Mouse (Mus musculus) myocyte (in vitro differentiated cells): ENCODE results near the gene Tceal9.

Experiments
- CEBPB ChIP-seq: IDR thresholded peaks from 2 replicates; pipeline ENCODE4 v1.6.1; 2011; ENCODE audit warnings: mild to moderate bottlenecking, moderate library complexity; ENCODE audit not compliant: poor library complexity, insufficient read depth, severe bottlenecking
- E2F4 ChIP-seq: IDR thresholded peaks from one replicate; pipeline ENCODE4 v1.6.1; 2011; ENCODE audit warnings: mild to moderate bottlenecking, control low read depth, moderate library complexity; ENCODE audit not compliant: insufficient read depth
- MYOD1 ChIP-seq, 3 experiments: IDR thresholded peaks; one replicate each; pipeline ENCODE4 v1.6.1; 2011; ENCODE audit warnings: control low read depth in 2 of 3, low read depth in 2 of 3, mild to moderate bottlenecking in 2 of 3, moderate library complexity in 1 of 3; ENCODE audit not compliant: insufficient read length in 2 of 3, control insufficient read depth in 1 of 3
- POLR2A ChIP-seq: IDR thresholded peaks from one replicate; pipeline ENCODE4 v1.6.1; 2011; ENCODE audit warnings: low read depth, mild to moderate bottlenecking, control low read depth, moderate library complexity; ENCODE audit not compliant: insufficient read length
- REST ChIP-seq: IDR thresholded peaks from one replicate; pipeline ENCODE4 v1.6.1; 2011; ENCODE audit warnings: mild to moderate bottlenecking, control low read depth, moderate library complexity; ENCODE audit not compliant: insufficient read depth, insufficient read length
- TCF12 ChIP-seq: IDR thresholded peaks from one replicate; pipeline ENCODE4 v1.6.1; 2011; ENCODE audit warnings: mild to moderate bottlenecking, control low read depth; ENCODE audit not compliant: poor library complexity, insufficient read depth, severe bottlenecking

GRCm38 (mm10) chrX:136195193-136195944, 49.5 kb upstream of the Tceal9 start:
- no peak for TF ChIP-seq MYOD1 (IDR thresholded peaks at IDR 0.05; ENCODE audit: control insufficient read depth in 1 of 3, insufficient read length in 2 of 3, low read depth in 2 of 3)
- no peak for TF ChIP-seq POLR2A
- no peak for TF ChIP-seq E2F4
- no peak for TF ChIP-seq REST
- TF ChIP-seq CEBPB, result no peak
- TF ChIP-seq TCF12, result no peak
